Mouse (Mus musculus): Measurements from ENCODE around the gene Gmeb2. TPM values are rescaled to one million over a fixed set of nuclear protein-coding genes. Genes with fewer than 3 reads are reported as not detected.

The Gmeb2 gene
- total RNA-seq (2021), result 10 to 100 TPM; 17.9 to 18.1 TPM
- long read RNA-seq, full-length matches to known transcripts, result 11 of 19 reads
- long read RNA-seq, partial matches to known transcripts, result 1 of 19 reads
- long read RNA-seq, other reads (novel, unspliced or antisense), result 7 of 19 reads

GRCm38 (mm10) chr2:181287958-181288350, at the start of gene Gmeb2:
Gene Gmeb2, minus strand, starts transcription at chr2:181288035.
- peak; percentile 92 to 97 for DNase-seq (ENCODE audit: low spot score in 2 of 2)

DNA sequence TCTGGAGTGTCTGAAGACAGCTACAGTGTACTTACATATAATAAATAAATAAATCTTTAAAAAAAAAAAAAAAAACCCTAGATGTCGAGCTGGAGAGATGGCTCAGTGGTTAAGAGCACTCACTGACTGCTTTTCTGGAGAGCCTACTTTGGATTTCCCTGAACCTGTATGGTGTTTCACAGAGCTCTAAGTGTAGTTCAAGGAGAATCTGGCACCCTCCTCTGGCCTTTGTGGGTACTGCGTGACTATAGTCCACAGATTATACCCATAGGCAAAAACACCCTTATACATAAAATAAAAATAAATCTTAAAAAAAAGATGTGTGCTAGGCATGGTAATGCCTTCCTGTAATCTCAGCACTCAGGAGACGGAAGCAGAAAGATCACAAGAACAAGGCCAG, 46.2 kb upstream of the Gmeb2 start:
- peak; percentile 37 to 87 for DNase-seq (ENCODE audit: low spot score in 2 of 2)

DNA sequence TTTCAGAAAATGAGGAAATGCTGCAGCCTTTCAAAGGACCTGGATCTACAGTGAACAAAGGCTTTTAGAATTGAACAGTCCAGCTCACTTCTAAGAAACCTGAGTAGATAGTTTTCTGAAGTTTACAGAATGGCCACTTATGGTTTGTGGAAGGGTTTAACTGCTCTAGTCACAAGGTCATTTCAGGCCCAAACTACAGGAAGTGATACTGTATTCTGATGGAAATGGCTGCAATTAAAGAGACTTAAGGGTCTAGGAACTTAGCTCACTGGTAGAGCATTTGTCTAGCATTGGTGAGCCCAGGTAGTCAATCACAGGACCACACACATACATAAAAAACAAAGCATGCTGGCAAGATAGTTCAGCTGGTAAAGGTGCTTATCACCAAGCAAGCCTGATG, 44.7 kb upstream of the Gmeb2 start:
- DNase-seq (ENCODE audit: low spot score in 2 of 2), result no peak

- DNase-seq (ENCODE audit: low spot score in 2 of 2), result no peak
Observed at GRCm38 (mm10) chr2:181326098-181326497, 38.3 kb upstream of the Gmeb2 start.

GRCm38 (mm10) chr2:181322136-181322535, 34.3 kb upstream of the Gmeb2 start:
- DNase-seq (ENCODE audit: low spot score in 2 of 2), result no peak

DNA sequence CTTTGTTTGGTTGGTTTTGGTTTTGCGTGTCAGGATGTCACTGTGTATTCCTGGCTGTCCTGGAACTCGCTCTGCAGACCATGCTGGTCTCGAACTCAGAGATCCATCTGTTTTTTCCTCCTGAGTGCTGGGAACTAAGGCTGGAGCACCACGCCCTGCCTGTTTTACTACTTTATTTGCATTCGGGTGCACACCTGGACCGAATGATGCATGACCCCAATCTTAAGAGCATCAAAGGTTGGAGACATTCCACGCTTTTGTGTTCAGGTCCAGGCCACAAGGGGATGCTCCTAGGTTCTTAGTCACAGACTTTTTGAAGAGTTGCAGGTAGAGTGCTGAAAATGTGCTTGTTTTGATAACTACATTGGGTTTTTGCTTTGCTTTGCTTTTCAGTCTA, 32.3 kb upstream of the Gmeb2 start:
- DNase-seq (ENCODE audit: low spot score in 2 of 2), result no peak

- DNase-seq (ENCODE audit: low spot score in 2 of 2), result peak; percentile 71 to 83
Observed at GRCm38 (mm10) chr2:181319248-181320102, 31.6 kb upstream of the Gmeb2 start, which contains the start of gene Rtel1. Gene Rtel1, plus strand, starts transcription at chr2:181319739.

DNA sequence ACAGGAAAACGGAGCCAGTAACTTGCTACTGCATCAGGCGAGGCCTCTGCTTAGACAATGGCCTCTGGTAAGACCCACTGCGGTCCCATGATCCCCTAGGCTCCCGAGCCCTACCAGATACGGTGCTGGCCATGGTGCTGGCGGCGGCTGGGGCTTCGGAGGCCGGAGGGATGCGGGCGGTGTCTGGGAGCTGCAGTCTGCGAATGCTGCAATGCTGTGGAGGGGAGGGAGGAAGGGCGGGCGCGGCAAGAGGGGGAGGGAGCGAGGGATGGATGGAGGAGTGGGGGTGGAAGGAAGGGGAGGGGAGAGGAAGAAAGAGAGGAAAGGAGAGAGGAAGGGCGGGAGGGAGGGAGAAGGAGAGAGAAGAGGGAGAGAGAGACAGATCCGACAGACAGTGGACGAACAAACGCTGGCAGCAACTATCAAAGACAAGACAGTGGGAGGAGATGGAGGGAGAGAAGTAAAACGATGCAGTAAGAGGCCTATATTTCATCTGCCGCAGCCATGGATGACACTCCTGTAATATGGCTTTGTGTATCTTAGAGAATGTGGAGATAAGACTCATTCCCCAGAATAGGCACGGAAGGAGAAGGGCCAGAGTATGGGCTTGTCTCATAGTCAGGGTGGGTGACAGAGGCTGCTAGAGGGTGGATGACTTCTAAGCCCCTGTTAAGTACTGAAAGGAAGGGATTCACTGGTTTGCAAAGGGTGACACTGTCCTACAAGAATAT, 26.4 kb upstream of the Gmeb2 start, which contains the start of gene Stmn3:
Gene Stmn3, minus strand, starts transcription at position 421 of the 731 bp plus-strand sequence.
- DNase-seq (ENCODE audit: low spot score in 2 of 2), result peak; percentile 66 to 75

DNA sequence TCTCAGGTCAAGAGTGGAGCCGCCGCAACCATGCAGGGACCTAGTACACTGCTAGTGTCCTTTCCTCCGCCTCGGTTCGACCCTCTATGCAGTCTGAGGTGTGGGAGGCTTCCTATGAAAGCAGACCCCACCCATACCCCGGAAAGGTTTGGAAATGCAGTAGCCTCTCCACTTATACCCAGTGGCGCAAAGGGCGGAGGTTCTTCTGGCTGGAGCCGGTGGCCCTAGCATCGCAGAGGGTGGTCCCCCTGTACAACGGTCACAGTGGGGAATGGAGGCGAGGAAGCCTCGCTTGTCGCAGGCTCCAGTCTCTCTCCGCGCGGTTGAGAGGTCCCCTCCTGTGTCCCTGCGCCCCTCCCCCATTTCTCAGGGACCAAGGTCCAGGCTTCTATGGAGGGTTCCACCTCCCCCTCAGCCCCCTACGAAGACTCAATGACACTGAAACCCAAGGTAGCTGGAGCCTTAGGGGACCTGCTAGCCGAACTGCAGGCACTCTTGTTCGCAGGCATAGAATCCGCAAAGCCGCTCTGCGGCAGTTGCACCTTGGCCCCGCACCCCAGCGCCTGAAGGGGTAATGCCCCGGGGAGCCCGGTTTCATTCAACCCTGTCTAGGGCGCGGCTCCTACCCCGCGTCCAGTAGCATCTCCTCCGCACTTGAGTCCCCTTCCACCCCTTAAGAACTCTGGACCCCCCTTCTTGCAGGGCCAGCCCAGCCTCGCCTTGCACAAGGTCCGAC, 25.7 kb upstream of the Gmeb2 start:
- peak; percentile 16 to 40 for DNase-seq (ENCODE audit: low spot score in 2 of 2)

GRCm38 (mm10) chr2:181313006-181313343, 25.1 kb upstream of the Gmeb2 start:
- DNase-seq (ENCODE audit: low spot score in 2 of 2), result no peak

GRCm38 (mm10) chr2:181312435-181312834, 24.6 kb upstream of the Gmeb2 start:
- DNase-seq (ENCODE audit: low spot score in 2 of 2), result no peak

- DNase-seq (ENCODE audit: low spot score in 2 of 2), result peak; percentile 52 to 65
Observed at GRCm38 (mm10) chr2:181307144-181307804, 19.4 kb upstream of the Gmeb2 start.

- DNase-seq (ENCODE audit: low spot score in 2 of 2), result no peak
Observed at GRCm38 (mm10) chr2:181304944-181305343, 17.1 kb upstream of the Gmeb2 start.

DNA sequence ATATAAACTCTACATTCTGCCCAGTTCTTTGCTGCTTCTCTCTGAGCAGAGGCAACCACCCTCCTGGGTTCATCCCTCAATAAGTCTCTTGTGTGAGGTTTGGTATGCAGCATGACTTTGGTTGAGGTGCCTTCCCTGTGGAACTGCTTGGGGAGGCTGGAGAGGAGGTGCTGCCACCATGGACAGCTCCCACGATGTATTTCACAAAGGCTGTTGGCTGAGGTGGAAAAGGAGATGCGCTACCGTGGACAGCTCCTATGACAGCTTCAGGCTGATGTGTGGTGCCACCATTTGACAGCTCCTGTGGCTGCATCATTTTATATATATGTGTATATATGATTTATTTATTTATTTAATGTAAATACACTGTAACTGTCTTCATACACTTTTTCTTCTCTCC, 14.2 kb upstream of the Gmeb2 start:
- no peak for DNase-seq (ENCODE audit: low spot score in 2 of 2)

GRCm38 (mm10) chr2:181290937-181291336, 3.1 kb upstream of the Gmeb2 start:
- no peak for DNase-seq (ENCODE audit: low spot score in 2 of 2)

- no peak for DNase-seq (ENCODE audit: low spot score in 2 of 2)
Observed at GRCm38 (mm10) chr2:181288691-181289090, 856 bp upstream of the Gmeb2 start.

DNA sequence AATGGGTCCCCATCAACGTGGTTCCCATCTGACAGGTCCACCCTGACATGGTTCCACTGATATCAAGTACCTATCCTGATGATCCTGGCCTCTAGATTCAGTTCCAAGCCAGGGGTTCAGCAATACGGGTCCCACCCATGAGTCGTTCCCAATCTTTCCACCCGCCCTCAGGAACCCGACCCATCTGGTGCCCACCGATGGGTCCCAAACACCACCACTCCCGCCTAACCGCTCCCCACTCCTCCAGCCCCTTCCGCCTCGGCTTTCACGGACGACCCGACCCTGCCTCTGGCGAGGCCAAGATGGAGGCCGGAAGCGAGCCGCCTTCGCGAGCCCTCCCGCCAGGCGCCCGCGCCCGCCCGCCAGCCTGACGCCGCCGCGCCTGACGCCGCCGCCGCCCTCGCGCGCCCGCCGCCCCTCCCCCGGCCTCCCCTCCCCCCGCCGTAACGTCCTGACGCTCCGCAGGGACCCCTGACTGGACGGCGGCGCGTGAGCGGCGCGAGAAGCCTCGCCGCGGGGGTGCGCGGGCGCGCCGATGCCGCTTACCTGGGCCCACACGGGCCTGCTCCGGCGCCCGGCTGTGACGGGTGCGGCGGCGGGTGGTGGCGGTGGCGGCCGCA, 387 bp downstream of the Gmeb2 start:
- DNase-seq (ENCODE audit: low spot score in 2 of 2), result peak; percentile 67 to 82

DNA sequence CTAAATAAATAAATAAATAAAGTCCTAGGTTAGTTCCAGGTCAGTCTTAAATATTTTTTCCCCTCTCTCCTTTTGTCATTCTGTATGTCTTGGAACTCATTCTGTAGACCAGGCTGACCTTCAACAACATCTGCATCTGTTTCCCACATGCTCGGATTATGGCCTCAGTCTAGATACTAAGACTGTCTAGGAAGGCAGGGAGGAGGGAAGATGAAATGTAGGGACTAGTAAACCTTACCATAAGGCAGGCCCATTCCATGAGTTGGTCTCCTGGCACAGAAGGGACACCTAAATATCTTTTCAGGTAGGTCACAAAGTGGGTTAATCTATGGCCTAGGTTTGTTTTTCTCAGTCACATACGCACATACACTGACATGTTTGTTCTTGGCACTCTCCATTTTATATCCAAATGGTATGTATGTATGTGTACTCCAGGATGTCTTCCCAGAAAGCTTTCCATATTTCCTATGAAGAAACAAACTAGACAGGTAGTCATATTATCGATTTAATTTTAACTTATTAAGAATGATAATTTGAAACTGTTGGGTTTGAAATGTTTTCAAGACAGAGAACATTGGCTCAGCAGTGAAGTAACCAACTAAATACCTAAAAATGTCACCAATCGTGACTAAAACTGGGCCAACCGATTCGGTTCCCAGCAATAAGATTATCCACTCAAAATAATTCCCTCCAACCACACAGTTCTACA, 1.1 kb downstream of the Gmeb2 start:
- no peak for DNase-seq (ENCODE audit: low spot score in 2 of 2)

DNA sequence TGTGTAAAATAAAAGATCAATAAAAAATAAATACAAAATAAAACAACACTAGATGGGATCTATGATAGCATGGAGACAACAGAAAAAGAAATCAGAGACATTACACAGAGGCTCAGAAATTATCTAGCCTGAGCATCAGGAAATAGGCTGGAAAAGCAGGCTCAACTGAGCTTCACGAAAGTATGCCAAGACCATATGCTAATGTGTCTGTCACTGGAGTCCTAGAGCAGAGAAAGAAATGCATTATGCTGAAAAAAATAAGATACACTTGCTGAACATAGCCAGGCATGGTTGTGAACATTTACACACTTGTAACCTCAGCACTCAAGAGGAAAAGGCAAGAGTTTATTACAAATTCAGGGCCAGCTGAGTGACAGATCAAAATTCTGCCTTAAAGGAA, 7.9 kb downstream of the Gmeb2 start:
- DNase-seq (ENCODE audit: low spot score in 2 of 2), result peak in 1 of 2 experiments; percentile 52

- no peak for DNase-seq (ENCODE audit: low spot score in 2 of 2)
Observed at GRCm38 (mm10) chr2:181277866-181278265, 10.0 kb downstream of the Gmeb2 start.
